Mouse (Mus musculus): ENCODE measurements around the gene Pde4d.
A peak's percentile ranks its signal among the peaks of the same experiment; 100 is the strongest.

Pde4d gene

DNA sequence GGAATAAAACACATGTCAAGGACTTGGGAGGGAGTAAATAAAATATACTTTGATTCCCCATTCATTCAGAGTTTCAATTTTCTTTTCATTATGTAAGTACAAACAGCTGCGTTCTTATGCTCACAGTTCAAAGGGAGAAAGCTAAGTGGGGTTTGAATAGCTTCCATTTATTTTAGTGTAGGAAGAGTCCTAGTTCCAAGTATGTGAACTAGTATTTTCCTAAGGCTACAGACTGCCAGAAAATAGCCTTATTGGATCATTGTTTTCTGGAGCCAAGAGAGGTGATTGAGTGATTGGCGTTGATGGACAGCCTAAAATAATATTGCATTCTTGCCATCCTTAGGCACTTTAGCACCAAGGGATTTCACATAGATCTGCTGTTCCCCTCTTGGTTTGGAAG lies 41.1 kb downstream of the Pde4d start:
- no peak for DNase-seq (ENCODE audit: low read depth)

DNA sequence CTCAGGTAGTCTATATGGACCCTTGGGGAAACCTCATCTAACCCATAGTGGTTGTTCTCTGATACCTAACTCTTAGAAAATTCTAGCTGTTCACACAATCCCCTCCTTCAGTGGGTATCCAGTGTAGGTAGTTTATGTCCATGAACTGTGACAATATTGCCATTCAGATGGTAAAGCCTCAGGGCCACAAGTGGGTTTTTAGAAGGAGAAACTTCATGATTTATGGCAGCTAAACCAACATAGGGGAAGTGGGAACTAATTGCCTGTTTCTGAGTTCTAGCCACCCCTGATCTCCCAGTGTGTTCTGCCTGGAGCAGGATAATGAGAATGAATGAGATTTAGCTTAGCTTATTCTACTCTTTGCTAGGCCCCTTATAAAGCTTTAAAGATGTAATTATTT lies 43.1 kb downstream of the Pde4d start:
- no peak for DNase-seq (ENCODE audit: low read depth)

DNA sequence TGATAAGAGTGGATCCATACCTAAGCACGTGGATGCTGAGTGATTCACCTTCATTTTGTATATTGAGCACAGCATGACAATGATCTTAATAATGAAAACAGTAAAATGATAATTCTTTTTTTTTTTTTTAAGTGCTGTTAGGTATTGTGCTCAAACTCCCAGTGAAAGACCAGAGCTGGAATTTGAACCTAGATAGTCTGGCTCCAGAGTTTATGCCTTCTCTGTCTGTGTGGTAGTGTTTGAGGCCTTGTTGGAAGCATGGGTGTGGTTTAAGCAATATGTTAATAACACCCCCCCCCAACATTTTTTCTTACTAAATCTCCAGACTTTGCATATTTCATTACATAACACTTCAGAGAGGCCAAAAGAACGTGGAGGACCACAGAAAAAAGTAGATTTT lies 44.6 kb downstream of the Pde4d start:
- no peak for DNase-seq (ENCODE audit: low read depth)

DNA sequence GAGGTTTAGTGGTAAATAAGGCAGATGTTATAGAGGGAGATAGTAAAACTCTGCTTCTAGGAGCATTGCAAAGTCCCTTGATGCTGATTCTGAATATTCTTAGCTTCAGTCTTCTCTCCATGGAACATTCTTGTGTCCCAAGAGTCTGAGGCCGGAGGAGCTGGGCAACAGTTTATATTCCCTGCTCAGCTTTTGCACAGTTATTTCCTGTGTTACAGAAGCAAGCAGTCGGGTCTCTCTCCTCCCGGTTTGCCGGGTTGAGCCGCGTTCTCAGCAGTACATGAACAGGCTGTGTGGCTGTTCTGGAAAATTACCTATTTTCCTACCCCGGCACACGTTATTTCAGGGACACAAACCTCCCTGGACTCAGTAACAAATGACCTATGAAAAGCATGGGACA lies 48.0 kb downstream of the Pde4d start:
- no peak for DNase-seq (ENCODE audit: low read depth)

DNA sequence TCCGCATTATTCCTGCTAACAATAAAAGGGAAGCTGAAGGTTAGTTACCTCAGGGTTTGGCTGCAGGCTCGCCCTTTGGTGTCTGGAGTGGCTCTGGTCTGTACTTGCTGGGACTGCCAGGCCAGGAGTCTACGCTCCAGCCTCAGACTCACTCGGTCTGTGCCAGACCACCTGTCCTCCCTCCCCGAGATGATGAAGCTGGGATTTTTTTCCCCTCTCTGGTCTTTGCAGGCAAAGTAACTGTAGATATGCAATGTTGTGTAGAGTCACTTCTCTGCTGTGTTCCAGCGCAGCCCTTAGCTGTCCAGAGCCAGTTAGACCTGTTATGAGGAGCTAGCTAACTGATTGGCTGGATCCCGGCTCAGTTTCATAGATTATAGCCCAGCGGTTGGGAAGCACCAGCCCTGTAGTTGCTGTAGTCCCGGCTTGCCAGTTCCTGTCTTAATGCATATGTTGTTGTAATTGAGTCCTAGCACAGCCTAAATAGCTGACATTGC lies 48.5 kb downstream of the Pde4d start:
- DNase-seq (ENCODE audit: low read depth): no peak

DNA sequence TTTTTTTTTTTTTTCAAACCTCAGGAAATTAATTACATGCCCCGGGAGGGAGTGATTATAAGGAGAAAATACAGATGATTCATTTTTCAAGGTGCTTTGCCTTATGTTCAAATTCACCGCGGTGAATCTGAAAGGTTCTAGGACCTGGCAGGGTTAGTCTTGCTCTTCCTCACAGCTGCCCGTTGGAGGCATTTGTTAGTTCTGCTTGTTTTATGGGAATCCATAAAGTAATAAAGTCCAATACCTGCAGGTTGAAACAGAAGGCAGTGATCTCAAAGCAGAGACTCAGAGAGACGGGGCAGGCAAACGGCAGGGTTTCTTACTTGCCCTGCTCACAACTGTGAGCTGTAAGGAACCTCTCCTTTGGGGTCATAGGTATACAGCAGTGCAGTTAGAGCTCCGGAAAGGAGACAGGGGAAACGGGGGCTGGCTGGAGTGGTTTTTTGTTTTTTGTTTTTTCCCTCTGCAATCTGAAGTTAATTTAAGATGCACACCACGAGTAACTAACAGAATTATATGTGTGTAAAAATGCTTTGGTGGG lies 49.1 kb downstream of the Pde4d start:
- DNase-seq (ENCODE audit: low read depth): no peak

DNA sequence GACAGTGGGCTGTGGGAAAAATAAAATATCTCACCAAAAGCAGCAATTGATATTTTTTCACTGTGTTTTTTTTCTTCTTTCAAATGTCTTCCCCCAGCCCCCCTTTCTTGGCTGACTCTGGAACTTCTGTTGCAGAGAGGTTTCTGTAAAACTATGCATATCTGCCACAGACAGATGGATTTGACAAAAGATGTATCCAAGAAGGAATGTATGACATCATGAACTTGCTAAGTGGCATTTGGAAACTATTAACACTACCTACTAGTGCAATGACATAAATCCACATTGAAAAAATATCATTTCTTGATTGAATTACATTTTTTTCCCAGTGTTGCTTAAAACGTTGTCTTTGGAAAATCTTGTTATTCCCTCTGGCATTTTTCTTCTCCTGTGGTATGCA lies 51.6 kb downstream of the Pde4d start:
- DNase-seq (ENCODE audit: low read depth): no peak

DNA sequence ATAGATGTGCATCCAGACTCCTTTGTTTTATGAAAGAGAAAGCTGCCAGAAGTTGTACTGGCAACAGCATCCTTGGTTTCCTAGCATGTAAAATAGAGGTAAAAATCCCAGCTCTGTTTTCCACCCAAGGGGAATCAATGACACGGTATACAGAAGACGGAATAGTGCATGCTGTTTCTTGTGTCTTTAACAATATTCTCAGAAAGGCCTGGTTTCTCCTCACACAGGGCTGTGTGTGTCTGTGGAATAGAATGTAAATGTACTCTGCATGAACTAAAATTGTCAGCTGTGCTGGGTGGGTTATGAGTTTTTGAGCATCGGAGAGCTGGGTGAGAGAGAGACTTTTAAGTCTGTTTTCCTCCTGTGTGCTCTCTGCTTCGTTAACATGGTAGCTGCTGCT lies 74.8 kb downstream of the Pde4d start:
- DNase-seq (ENCODE audit: low read depth): no peak

DNA sequence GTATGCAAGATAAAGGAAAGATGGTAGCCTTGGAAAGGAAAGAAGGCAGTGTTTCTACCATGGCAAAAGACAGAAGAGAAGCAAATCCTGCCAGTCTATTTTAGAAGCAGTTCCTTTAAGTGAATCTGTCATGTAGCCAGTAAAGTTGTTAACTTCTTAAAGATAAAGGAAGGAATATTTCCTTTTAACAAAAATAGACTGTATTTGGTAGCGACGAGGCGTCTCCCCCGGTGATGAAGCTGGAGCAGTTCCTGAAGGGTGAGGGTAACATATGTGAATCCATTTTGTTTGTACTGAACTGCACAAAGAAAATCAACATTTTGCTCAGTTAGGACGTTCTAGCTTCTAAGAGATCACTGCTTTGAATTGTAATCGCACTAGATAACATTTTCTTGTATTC lies 75.2 kb downstream of the Pde4d start:
- no peak for DNase-seq (ENCODE audit: low read depth)

DNA sequence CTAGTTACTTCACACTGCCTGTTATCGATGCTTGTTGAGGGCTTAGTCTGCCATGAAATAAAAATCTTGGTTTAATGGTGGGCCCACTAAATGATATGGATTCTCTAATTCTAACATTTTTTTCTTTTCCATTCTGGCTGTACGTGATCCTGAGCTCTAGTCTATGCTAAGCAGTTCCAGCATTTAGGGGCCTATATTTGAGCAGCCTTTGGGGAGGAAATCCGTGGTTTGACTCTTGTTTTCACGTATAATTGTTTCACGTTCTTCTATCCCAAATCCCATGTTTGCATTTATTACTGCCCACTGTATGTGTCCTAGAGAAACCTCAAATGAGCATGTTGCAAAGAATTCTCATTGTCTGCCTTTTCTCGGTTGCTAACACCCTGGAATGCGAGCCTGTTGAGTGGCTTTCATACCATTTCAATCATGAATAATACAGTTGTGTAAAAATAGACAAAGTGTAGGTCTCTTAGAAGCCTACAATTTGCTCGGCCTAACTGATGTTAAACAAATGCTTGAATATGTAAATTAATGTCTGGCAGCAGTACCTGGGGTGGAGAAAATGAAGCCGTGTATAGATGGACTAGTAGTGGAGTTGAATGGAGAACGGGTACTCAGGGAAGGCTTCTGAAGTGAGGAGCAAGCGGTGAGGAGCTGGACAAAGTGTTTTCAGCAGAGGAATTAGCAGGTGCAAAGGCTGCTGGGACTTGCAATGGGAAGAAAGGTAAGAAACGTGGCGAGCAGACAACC lies 76.7 kb downstream of the Pde4d start:
- no peak for DNase-seq (ENCODE audit: low read depth)

DNA sequence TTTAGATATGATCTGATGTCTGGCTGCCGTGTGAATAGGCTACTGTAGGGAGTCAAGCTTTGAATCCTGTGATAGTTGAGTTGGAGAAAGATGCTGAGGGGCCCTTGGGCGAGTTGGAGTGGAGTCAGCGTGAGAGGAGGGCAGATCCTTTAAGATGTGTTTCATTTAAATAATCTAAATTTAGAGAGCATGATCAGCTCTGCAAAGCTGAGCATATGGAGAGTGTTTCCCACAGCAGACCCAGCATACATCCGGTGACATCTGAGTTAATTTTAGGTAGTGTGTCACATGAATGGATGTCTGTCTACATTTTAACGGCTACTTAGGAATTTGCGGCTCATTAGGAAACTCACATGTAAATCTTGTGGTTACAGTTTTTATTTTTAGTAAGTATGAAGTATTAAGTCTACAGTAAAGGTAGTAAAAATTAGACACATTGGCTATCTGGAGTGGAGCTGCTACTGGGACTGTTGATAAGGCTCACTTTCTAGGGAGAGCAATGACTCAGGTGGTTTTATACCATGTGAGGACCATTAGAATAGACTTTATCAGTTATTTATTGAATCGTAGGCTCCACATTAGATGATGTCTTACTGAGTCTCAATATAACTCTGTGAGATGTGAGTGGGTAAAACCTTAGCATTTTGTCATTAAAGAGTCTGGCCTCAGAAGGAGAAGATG lies 77.5 kb downstream of the Pde4d start:
- peak; percentile 6 for DNase-seq (ENCODE audit: low read depth)

DNA sequence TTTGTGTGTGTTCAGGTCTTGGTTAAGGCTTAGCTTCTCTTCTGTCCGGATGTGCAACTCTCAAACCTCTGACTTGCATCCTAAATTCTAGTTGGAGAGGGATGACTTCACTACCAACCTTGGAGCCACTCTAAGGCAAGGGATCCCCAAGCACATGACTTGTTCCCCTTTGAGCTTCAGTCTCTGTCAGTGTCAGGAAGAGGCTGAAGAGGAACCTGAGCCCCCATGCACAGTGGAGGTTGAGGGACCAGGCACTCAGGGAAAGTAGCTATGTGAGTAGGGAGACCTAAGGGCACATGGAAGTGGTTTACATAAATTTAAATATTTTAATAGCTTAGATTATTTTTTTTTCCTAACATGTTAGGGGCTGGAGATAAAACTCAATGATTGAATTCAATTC lies 78.6 kb downstream of the Pde4d start:
- no peak for DNase-seq (ENCODE audit: low read depth)

DNA sequence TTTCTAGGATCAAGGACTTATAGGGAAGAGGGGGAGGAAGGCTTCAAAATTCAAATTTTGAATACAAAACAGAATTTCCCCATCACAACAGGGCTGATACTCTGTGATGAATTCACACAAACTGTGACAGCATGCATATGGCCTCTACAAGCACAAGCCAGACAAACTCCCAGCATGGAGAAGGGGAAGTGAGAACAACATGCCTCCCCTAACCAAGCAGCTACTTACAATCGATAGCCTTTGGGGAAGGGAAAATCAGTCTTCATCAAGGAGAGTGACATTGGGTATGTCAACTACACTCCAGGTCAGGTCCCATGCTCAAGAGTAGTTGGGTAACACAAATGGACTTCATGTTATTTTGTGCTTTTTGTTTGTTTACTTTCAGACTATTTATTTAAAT lies 83.1 kb downstream of the Pde4d start:
- DNase-seq (ENCODE audit: low read depth): no peak

DNA sequence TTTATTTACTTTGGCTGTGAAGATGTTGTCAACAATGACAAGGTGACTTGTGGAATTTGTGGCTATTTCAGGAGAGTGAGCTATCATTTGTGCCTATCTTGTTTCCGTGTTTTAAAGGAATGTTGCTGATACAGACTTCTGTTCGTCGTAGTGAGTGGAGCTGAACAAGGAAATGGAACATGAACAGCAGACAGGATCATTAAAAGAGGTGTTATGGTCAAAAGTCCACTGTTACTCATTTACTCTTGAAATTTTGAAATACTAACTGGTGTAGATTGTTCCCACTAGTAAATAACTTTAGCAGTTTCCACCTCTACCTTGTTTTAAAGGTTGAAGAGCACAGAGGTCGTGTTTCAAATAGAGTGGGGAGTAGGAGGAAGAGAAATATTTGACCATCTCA lies 86.7 kb downstream of the Pde4d start:
- no peak for DNase-seq (ENCODE audit: low read depth)

DNA sequence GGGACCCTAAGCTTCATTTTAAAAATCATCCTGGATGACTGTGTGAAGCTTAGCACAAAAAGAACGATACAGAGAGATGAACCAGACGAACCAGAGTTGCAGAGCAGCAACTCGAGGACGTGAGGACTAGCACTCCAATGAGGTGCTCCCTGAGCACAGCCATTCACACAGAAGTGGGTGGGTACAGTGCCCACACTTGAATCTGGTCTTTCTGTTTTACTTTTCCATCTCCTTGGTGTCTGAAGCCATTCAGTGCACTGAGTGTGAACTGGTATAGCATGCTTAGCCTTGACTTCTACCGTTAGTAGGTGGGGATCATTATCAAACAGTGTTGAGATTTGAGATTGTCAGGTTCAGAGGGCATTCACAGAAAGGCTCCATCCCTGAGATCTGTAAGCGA lies 87.2 kb downstream of the Pde4d start:
- DNase-seq (ENCODE audit: low read depth): no peak

DNA sequence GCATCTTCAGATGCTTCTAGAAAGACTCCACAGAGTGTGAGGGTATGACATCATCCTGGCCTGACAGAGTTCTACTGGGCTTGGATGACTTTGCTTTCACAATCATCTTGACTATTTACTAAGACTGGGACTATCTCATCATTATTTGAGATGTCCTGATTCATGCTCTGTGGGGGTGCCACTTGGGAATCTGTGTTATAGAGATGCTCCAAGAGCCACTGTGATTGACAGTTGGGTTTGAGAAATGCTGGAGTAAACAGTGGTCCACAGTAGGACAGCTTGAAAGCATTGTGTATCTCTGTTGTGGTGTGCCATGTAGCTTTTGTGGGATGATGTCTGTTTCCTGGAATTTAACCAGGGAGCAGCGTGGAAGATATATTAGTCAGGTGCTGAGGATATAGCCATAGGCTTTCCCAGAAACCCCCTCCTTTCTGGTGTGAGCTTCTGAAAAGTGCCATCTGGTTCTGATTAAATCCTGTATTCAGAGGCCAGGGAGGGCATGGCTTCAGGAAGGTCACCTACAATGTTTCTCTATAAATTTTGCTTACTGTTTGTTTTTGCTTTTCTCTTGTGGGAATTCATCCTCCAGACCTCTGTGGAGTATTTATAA lies 89.1 kb downstream of the Pde4d start:
- no peak for DNase-seq (ENCODE audit: low read depth)

DNA sequence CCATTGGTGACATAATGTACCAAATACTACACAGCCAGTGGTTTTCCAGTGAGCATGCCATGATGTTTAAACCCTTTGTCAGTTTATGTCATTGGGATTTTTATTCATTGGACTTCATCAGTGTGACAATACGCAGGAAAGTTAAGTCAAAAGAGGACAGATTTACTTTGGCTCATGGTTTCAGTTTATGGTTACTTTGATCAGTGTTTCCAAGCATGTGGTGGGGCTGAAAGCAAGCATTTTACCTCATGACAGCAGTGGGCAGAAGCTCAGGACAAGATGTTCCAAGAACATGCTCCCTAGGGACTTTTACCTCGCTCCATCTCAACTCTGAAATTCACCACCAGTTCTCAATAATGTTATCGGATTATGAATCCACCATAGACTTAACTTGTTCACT lies 91.7 kb downstream of the Pde4d start:
- no peak for DNase-seq (ENCODE audit: low read depth)

DNA sequence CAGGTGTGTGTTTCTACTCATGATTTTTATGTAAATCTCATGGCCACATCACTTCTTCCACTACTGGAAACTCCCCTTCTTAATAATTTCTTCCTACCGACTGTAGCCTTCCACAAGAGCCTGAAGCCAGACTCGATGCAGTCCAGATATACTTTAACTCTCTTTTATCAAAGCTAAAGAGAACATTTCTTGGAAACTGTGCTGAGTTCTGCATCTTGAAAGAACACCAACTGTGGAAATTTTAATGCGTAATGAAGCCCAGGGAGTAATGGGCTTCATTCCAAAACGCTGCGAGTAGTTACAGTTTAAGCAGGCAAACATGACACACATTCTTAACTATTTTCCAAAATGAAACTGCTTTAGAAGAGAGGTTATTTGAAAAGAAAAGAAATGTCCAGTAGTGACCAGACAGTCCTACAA lies 92.6 kb downstream of the Pde4d start:
- DNase-seq (ENCODE audit: low read depth): no peak

DNA sequence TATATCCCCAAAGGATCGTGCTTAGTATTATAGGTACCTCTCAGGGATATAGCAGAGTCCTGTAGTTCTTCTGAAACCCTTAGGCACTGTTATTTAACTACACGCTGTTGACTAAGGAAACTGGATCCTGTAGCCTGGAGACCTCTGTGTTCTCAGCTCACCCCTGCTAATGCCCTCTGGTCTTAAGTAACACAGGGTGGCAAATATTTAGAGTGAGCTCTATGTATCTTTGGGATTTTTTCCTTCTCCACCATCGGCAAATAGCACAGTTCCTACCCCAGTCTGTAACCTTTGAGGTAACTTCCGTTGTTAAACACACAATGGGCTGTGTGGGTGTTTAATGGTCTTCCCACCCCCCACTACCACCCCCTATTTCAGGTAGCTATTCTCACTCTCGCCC lies 102.5 kb downstream of the Pde4d start:
- no peak for DNase-seq (ENCODE audit: low read depth)

DNA sequence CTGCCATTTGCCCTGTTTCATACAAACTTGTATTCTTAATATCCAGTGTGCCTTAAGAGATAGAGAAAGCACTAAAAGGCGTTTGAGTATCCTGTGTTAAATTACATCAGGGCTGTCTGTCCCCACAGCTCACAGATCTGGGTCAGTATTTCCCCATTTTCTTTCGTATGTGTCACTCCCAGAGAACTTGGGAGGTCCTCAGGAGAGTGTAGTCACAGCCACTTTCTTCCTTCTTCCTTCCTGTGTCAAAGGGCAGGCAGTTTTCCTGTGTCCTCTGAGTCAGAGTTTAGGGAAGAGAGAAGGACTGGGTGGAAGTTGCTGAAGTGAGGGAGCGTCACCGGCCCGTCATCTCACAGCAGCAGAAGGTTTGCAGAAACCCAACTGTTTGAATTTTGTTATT lies 103.2 kb downstream of the Pde4d start:
- DNase-seq (ENCODE audit: low read depth): no peak

DNA sequence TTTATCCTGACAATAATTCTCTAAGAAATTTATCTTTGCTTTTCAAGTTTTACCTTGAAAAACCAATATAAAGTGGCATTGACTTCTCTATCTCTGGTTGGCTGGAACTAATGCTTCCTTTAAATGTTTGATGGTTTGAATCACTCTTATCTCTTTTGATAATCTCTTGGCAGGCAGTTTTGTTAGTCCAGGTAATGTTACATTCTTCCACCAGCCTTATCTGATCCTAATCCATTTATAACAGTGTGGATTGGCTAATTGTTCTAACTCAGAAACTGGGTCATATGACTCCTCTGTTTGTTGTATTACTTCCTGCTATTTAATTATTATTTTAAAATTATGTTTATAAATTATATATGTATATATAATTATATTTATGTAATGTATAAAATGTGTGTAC lies 105.2 kb downstream of the Pde4d start:
- DNase-seq (ENCODE audit: low read depth): no peak

DNA sequence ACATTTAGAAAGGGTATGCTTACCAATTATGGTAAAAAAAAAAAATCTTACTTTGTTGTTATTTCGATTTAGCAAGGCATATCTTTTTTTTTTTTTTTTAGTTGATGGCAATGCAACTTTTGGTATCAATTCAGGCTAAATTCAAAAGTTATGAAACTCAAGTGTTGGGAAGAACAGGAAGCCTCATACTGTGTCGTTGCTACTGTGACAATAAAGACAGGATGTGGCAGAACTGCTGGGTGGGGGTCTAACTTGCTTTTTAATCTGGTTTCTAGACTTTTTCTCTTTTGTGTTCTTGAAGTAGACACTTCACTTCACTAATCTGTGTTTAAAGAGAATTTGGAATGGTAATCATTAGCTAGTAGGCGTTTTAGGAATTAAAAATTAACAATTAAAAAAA lies 147.2 kb downstream of the Pde4d start:
- no peak for DNase-seq (ENCODE audit: low read depth)

DNA sequence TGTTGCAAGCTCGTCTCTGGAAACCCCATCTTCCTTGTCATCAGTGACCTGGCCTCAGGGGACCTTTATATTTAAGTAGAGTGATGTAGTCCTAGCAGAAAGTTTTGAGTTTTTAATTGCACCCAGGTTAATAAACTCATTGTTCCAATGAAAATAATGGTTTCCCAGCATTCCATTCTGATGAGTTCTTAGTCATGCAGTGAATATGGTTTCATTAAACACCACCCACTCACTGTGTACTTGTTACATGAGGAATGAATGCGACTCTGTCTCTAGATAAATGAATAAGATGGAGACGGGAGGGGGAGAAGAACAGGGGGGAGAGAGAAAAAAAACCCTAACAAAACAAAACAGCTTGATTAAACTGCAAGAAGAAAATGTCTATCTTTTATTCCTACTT lies 148.9 kb downstream of the Pde4d start:
- no peak for DNase-seq (ENCODE audit: low read depth)
